Mouse (Mus musculus): ENCODE data around the gene Olfr1418.
"Not testable (repeated sequence)": the region's sequence is repeated elsewhere in the genome, so short reads cannot be mapped to it uniquely, and the experiment has no call there.

Gene Olfr1418

DNA sequence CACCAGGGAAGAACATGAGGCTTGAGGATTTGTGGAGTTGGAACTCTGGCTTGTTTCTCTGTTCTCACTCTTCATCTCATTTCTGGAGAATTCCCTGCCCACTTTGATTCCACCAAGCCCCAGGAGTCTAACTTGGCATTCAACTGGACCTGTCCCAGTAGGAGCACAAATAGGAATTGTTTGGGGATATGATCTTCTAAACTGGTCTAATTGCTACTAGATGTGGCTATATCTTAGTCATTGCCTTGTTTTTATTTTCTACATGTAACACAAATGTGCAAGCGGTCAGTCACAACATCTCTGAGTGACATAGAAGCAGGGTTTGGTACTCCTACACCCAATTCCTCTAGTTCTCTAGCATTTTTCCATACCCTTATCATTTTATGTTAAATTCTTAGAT, at the start of gene Olfr1418:
Olfr1418 (minus strand) TSS at position 101 of the 400 bp plus-strand sequence.
- DNase-seq (ENCODE audit: low read depth, low spot score): no peak

DNA sequence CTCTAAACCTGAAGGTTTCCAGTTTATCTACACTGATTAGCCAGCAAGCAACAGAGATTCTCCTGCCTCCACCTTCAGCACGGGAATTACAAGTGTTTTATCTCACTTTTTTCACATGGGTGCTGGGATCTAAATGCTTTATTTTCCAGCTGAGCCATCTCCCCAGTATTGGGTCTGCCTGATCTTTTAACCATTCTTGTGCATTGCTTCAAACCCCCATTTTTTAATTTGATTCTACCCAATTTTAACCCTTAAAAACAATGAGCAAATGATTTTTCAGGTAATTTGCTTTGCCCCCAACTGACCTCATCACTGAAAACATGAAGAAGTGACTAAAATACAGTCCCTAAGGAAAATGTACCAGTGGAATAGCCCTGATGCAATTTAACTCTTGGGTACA, 25.4 kb upstream of the Olfr1418 start, which contains the start of gene Olfr1420:
Olfr1420 (plus strand) TSS at position 301 of the 400 bp plus-strand sequence.
- DNase-seq (ENCODE audit: low read depth, low spot score): no peak

DNA sequence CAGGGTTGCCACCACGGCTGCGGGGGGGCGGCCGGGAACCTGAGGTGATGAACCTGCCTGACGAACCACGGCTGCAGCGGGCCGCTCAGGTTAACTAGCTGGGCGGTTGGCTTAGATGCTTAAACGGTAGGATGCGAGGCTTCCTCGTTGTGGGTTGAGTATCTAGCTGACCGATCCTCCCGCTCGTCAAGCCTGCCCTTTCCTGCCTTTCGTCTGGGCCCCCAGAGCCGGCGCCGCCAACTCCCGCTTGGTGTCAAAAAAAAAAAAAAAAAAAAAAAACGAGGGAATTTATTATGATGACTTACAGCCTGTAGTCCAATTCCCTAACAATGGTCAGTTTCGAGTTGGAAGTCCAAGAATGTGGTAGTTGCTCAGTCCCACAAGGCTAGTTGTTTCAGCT, 17.5 kb upstream of the Olfr1418 start:
- not testable (repeated sequence) for DNase-seq (ENCODE audit: low read depth, low spot score)

DNA sequence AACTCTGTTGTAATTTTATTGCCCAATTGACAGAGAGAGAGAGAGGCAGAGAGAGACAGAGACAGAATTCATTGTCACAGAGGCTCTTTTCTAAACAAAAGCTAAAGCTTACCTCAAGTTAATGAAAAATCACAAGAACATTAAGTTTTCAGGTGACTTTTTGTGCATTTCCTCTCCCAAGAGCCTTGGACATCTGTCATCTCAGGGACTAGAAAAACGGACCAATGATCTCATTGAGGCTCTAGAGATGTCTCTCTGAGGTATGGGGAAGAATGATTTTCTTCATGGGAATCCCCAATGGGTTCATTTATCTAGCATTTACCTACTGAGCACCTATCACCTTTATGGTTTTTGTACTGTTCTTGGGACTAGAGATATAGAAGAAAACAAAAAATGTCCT, 14.1 kb upstream of the Olfr1418 start, which contains the start of gene Olfr1419:
Olfr1419 (minus strand) TSS at position 101 of the 400 bp plus-strand sequence.
- DNase-seq (ENCODE audit: low read depth, low spot score): no peak

- DNase-seq (ENCODE audit: low read depth, low spot score): peak; percentile 22
These were observed 7.0 kb upstream of the Olfr1418 start for GRCm38 (mm10) chr19:11867837-11868236.

DNA sequence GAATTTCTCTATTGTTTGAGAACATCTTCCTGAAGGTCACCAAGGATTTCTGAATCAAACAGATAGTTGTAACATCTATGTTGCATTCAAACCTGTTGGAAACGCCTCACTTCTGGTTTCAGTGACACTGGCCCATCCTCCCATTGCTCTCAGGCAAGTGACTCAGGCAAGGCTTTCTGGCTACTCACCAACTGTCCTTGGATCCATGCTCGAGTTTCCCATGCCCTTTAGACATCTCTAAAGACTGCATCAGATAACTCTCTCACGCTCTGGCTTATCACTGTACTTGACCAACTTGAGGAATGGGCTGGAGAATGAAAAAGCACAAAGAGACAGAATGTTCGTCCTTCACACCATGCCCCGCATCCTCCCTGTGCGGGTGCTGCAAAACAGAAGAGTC, 4.4 kb downstream of the Olfr1418 start:
- DNase-seq (ENCODE audit: low read depth, low spot score): no peak

DNA sequence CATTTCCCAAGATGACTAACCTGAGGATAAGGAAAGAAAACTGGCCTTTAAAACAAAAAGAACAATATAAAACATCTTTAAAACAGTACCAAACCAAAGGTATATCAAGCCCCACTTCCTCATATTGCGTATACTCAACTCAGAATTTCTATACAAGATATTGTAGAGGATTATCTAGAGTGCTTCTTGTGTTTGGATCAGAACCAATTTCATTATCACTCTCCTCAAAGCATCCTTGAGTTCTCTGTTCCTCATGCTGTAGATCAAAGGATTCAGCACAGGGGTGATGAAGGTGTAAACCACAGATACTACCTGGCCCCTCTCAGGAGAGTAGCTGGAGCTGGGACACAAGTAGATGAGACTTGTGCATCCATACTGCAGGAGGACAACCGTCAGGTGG, 6.0 kb downstream of the Olfr1418 start:
- DNase-seq (ENCODE audit: low read depth, low spot score): no peak

GRCm38 (mm10) chr19:11852652-11853051, 8.2 kb downstream of the Olfr1418 start:
- peak; percentile 68 for DNase-seq (ENCODE audit: low read depth, low spot score)

DNA sequence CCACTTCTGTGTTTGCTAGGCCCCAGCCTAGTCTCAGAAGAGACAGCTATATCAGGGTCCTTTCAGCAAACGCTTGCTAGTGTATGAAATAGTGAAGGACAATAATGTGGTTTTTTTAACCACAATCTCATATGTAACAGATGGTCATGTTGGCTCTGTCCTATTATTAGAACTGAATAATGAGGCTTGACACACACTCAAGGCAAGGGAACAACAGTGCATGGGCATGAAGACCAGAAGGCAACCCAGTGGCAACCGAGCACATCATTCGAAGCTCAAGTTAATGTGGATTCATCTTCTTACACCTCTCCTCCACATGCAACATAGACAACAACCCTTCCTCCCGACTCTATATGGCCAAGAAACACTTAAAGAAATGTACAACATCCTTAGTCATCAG, 14.5 kb downstream of the Olfr1418 start:
- no peak for DNase-seq (ENCODE audit: low read depth, low spot score)

GRCm38 (mm10) chr19:11839119-11839518, 21.7 kb downstream of the Olfr1418 start, which contains the start of gene Olfr1417:
Olfr1417 (minus strand) TSS chr19:11839219.
- no peak for DNase-seq (ENCODE audit: low read depth, low spot score)

GRCm38 (mm10) chr19:11823346-11824065, 37.4 kb downstream of the Olfr1418 start:
- no peak for DNase-seq (ENCODE audit: low read depth, low spot score)

GRCm38 (mm10) chr19:11820211-11820610, 40.7 kb downstream of the Olfr1418 start:
- no peak for DNase-seq (ENCODE audit: low read depth, low spot score)

DNA sequence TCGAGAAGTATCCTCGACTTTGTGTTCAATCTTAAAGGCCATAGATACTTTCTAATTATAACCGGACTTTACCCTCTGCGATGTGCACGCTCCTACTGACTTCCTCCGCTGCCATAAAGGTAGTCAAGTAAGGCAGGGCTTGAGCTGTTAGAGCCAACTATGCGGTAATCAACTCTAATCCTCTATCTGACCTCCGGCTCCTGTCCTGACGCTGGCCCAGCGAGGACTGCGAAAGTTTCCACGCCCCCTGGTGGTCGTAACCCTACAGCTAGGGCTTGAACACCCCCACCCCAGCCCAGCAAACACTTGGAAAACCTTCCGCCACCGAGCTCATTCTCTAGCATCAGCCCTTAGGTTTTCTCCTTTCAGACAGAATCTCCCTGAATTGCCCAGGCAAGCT, 41.1 kb downstream of the Olfr1418 start:
- peak; percentile 29 for DNase-seq (ENCODE audit: low read depth, low spot score)

GRCm38 (mm10) chr19:11819143-11819700, 41.6 kb downstream of the Olfr1418 start, which contains the start of gene Stx3:
Stx3 (minus strand) TSS chr19:11819403.
- no peak for DNase-seq (ENCODE audit: low read depth, low spot score)

- DNase-seq (ENCODE audit: low read depth, low spot score): no peak
These were observed 42.4 kb downstream of the Olfr1418 start for GRCm38 (mm10) chr19:11818199-11819142.

- DNase-seq (ENCODE audit: low read depth, low spot score): no peak
These were observed 43.3 kb downstream of the Olfr1418 start for GRCm38 (mm10) chr19:11817586-11817985.

DNA sequence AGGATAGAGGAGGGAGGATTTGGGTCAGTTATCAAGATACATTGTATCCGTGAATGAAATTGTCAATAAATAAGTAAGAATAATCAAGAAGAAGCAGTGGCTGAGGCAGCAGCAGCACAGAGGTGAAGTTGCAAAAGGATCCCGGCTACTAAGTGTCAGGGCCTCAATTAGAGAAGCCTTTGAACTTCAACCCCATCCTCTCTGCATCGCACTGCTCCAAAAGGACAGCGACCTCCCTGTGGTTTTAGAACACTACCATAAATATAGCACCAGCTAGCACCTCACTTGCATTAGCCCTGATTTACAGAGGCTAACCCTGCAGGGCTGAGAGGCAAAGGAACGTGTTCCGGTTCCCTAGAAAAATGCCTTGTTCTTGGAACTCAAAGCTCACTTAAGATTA, 44.2 kb downstream of the Olfr1418 start:
- no peak for DNase-seq (ENCODE audit: low read depth, low spot score)

GRCm38 (mm10) chr19:11814742-11815333, 46.0 kb downstream of the Olfr1418 start:
- no peak for DNase-seq (ENCODE audit: low read depth, low spot score)

DNA sequence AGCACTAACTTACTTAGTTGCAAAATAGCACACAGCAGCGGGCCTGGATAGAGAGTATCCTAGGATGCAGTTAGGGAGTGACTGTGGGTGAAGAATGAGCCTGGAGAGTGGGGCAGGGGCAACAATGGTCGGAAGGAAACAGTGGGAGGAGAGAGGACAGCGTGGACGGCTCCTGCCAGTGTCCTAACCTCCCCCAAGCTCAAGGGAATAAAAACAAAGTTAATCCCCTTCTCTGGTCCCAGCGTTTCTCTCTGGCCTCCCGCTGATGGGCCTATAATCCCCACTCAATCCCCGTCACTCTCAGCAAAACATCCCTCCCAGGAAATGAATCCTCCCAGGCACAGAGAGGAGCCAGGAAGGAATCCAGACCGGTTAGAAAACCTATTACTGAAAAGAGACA, 47.2 kb downstream of the Olfr1418 start:
- no peak for DNase-seq (ENCODE audit: low read depth, low spot score)

- no peak for DNase-seq (ENCODE audit: low read depth, low spot score)
These were observed 47.7 kb downstream of the Olfr1418 start for GRCm38 (mm10) chr19:11813136-11813535.

- DNase-seq (ENCODE audit: low read depth, low spot score): no peak
These were observed 49.0 kb downstream of the Olfr1418 start for GRCm38 (mm10) chr19:11811688-11812365.

All from A20 (cell line).